Mouse (Mus musculus) CH12.LX (cell line): ENCODE results near the gene Ercc6l2.

Experiments
- CTCF ChIP-seq, 2 experiments: IDR thresholded peaks in 1 of 2; conservative IDR thresholded peaks in 1 of 2; 2 replicates each; pipeline ENCODE4 v1.5.1; 2011 to 2012; ENCODE audit warnings: low read depth in 2 of 2, low read length in 2 of 2, improper control_type of control experiment in 1 of 2, inconsistent platforms in 1 of 2, mild to moderate bottlenecking in 1 of 2, moderate library complexity in 1 of 2
- EP300 ChIP-seq: IDR thresholded peaks from 2 replicates; pipeline ENCODE4 v1.6.1; 2011; ENCODE audit warnings: low read length, improper control_type of control experiment
- GABPA ChIP-seq: IDR thresholded peaks from 2 replicates; pipeline ENCODE4 v1.6.1; 2012; ENCODE audit warnings: low read depth, low read length, improper control_type of control experiment, inconsistent platforms; ENCODE audit not compliant: insufficient replicate concordance
- JUND ChIP-seq: conservative IDR thresholded peaks from 2 replicates; pipeline ENCODE4 v1.6.1; 2011; ENCODE audit warnings: low read depth, low read length, improper control_type of control experiment
- KAT2A ChIP-seq: IDR thresholded peaks from 2 replicates; pipeline ENCODE4 v1.6.1; 2012; ENCODE audit warnings: low read length, improper control_type of control experiment, inconsistent platforms; ENCODE audit not compliant: insufficient replicate concordance
- MAX ChIP-seq: IDR thresholded peaks from 2 replicates; pipeline ENCODE4 v1.6.1; 2011; ENCODE audit warnings: low read length, improper control_type of control experiment
- MAZ ChIP-seq: IDR thresholded peaks from 2 replicates; pipeline ENCODE4 v1.6.1; 2012; ENCODE audit warnings: low read depth, mild to moderate bottlenecking, inconsistent platforms, low read length, improper control_type of control experiment, moderate library complexity
- MYC ChIP-seq: IDR thresholded peaks from 2 replicates; pipeline ENCODE4 v1.6.1; 2011; ENCODE audit warnings: low read depth, mild to moderate bottlenecking, improper control_type of control experiment, low read length
- POLR2A ChIP-seq: IDR thresholded peaks from 2 replicates; pipeline ENCODE4 v1.6.1; 2011; ENCODE audit warnings: low read depth, mild to moderate bottlenecking, improper control_type of control experiment, low read length
- TBP ChIP-seq: conservative IDR thresholded peaks from 2 replicates; pipeline ENCODE4 v1.6.1; 2011; ENCODE audit warnings: low read depth, low read length, improper control_type of control experiment
- TCF12 ChIP-seq: IDR thresholded peaks from 2 replicates; pipeline ENCODE4 v1.6.1; 2014; ENCODE audit warnings: low read depth, mild to moderate bottlenecking, inconsistent platforms, low read length, improper control_type of control experiment
- USF1 ChIP-seq: IDR thresholded peaks from 2 replicates; pipeline ENCODE4 v1.6.1; 2014; ENCODE audit warnings: low read depth, mild to moderate bottlenecking, inconsistent platforms, low read length, improper control_type of control experiment
- ZMIZ1 ChIP-seq: IDR thresholded peaks from 2 replicates; pipeline ENCODE4 v1.6.1; 2012; ENCODE audit warnings: low read depth, mild to moderate bottlenecking, inconsistent platforms, low read length, improper control_type of control experiment
- ZNF384 ChIP-seq: IDR thresholded peaks from 2 replicates; pipeline ENCODE4 v1.6.1; 2012; ENCODE audit warnings: low read depth, low read length, improper control_type of control experiment, inconsistent platforms

GRCm38 (mm10) chr13:63911617-63912016 lies 96.6 kb downstream of the Ercc6l2 start:
- TF ChIP-seq POLR2A, result no peak
- no peak for TF ChIP-seq CTCF (conservative IDR thresholded peaks at IDR 0.05 in 1 of 2, IDR thresholded peaks at IDR 0.05 in 1 of 2; ENCODE audit: low read depth in 2 of 2, low read length in 2 of 2)
- TF ChIP-seq MYC, result no peak
- no peak for TF ChIP-seq JUND
- TF ChIP-seq MAZ, result no peak
- TF ChIP-seq EP300, result no peak
- no peak for TF ChIP-seq TBP
- TF ChIP-seq MAX, result no peak
- TF ChIP-seq ZMIZ1, result no peak
- no peak for TF ChIP-seq ZNF384
- no peak for TF ChIP-seq GABPA
- no peak for TF ChIP-seq TCF12
- no peak for TF ChIP-seq KAT2A
- TF ChIP-seq USF1, result no peak
